Mouse (Mus musculus) limb, embryonic 13.5 days (tissue): ENCODE measurements around the gene Lnpk. TPM values are rescaled to one million over a fixed set of nuclear protein-coding genes. Genes with fewer than 3 reads are reported as not detected.
A peak's percentile ranks its signal among the peaks of the same experiment; 100 is the strongest.

Experiments used
- ATAC-seq: fragments of 200-750 bp; cut with Nextera tagmentation; 2 replicates; pipeline ENCODE4 v1.8.0; 2017; ENCODE audit warnings: low read depth, moderate number of reproducible peaks, moderate TSS enrichment; ENCODE audit not compliant: low FRiP score
- H3K27ac ChIP-seq: fragments of 300-500 bp; sonication (generic); 2 replicates; pipeline ENCODE4 v1.5.1; 2015; ENCODE audit warnings: inconsistent platforms, mild to moderate bottlenecking, moderate library complexity
- H3K27me3 ChIP-seq: fragments of 300-500 bp; sonication (generic); 2 replicates; pipeline ENCODE4 v1.6.1; 2015; ENCODE audit warnings: mild to moderate bottlenecking, inconsistent platforms
- H3K36me3 ChIP-seq: fragments of 300-500 bp; sonication (generic); 2 replicates; pipeline ENCODE4 v1.6.1; 2015; ENCODE audit warnings: inconsistent platforms, mild to moderate bottlenecking, moderate library complexity
- H3K4me1 ChIP-seq: fragments of 300-500 bp; sonication (generic); 2 replicates; pipeline ENCODE4 v1.6.1; 2015; ENCODE audit warnings: inconsistent platforms
- H3K4me2 ChIP-seq: fragments of 300-500 bp; sonication (generic); replicated peaks from 2 replicates; pipeline ENCODE4 v1.6.1; 2015; ENCODE audit warnings: inconsistent platforms, mild to moderate bottlenecking, moderate library complexity
- H3K4me3 ChIP-seq: fragments of 300-500 bp; sonication (generic); 2 replicates; pipeline ENCODE4 v1.5.1; 2015; ENCODE audit warnings: moderate library complexity, mild to moderate bottlenecking, inconsistent platforms
- H3K9ac ChIP-seq: fragments of 300-500 bp; sonication (generic); 2 replicates; pipeline ENCODE4 v1.6.1; 2015; ENCODE audit warnings: mild to moderate bottlenecking, inconsistent platforms
- H3K9me3 ChIP-seq: fragments of 300-500 bp; sonication (generic); 2 replicates; pipeline ENCODE4 v1.6.1; 2016; ENCODE audit warnings: inconsistent platforms
- WGBS: fragments of 180-500 bp; shearing (Covaris S2); methylation state at CpG from one replicate; pipeline ENCODE4 v1.1.7; 2015; 5-methylcytosine and 5-hydroxymethylcytosine counted together
- polyA plus RNA-seq: library from polyadenylated mRNA; unstranded; fragments of >200 nt; fragmentation: Nextera tagmentation; extraction: Ambion mirVana; gene quantifications from 2 replicates; pipeline ENCODE4 v1.2.1, GENCODE M21; 2015

Lnpk gene
- polyA plus RNA-seq, 1 experiment from 2014 or later: 53.2 TPM

GRCm38 (mm10) chr2:74570390-74570789, 8.8 kb downstream of the Lnpk start:
- H3K9me3 ChIP-seq: no peaks in the 10 kb centered on the region
- ATAC-seq: no peak
- no peaks in the 10 kb centered on the region for H3K4me1 ChIP-seq
- peaks cover 24% of the 10 kb centered on the region for H3K36me3 ChIP-seq
- no peaks in the 10 kb centered on the region for H3K27me3 ChIP-seq
- no peak overlapping the region for H3K27ac ChIP-seq
- no peak overlapping the region for H3K9ac ChIP-seq
- H3K4me2 ChIP-seq: no peak overlapping the region
- H3K4me3 ChIP-seq: no peak overlapping the region
- 78% methylated on average over 4 of the region's 4 CpGs for WGBS

- Histone ChIP-seq H3K27ac (no peak overlapping the region), H3K27me3 (no peaks in the 10 kb centered on the region), H3K9ac (no peak overlapping the region), H3K36me3 (peaks cover 19% of the 10 kb centered on the region), H3K9me3 (no peaks in the 10 kb centered on the region), H3K4me1 (peaks cover 16% of the 10 kb centered on the region), H3K4me2 (no peak overlapping the region), H3K4me3 (no peak overlapping the region)
- no peak for ATAC-seq
- WGBS: 93% methylated on average over 2 of the region's 2 CpGs
Measured at GRCm38 (mm10) chr2:74559822-74560221, 19.4 kb downstream of the Lnpk start.

GRCm38 (mm10) chr2:74559092-74559491, 20.1 kb downstream of the Lnpk start:
- Histone ChIP-seq H3K36me3 (peaks cover 20% of the 10 kb centered on the region), H3K9me3 (no peaks in the 10 kb centered on the region), H3K27ac (no peak overlapping the region), H3K4me1 (peaks cover 16% of the 10 kb centered on the region), H3K9ac (no peak overlapping the region), H3K4me3 (no peak overlapping the region), H3K4me2 (no peak overlapping the region), H3K27me3 (no peaks in the 10 kb centered on the region)
- no peak for ATAC-seq
- WGBS: 88% methylated on average over 2 of the region's 2 CpGs

- no peak for ATAC-seq
Measured at GRCm38 (mm10) chr2:74557451-74557850, 21.8 kb downstream of the Lnpk start.

GRCm38 (mm10) chr2:74551929-74552328, 27.3 kb downstream of the Lnpk start:
- Histone ChIP-seq H3K4me1 (no peaks in the 10 kb centered on the region), H3K36me3 (peaks cover 18% of the 10 kb centered on the region), H3K4me2 (no peak overlapping the region), H3K4me3 (no peak overlapping the region), H3K9me3 (no peaks in the 10 kb centered on the region), H3K27ac (no peak overlapping the region), H3K9ac (no peak overlapping the region), H3K27me3 (no peaks in the 10 kb centered on the region)
- no peak for ATAC-seq

More at GRCm38 (mm10) chr2:74557451-74557850, 21.8 kb downstream of the Lnpk start:
- whole genome bisulfite sequencing: 65% methylated on average over 2 of the region's 2 CpGs
- Histone ChIP-seq H3K9me3 (no peaks in the 10 kb centered on the region), H3K4me1 (peaks cover 16% of the 10 kb centered on the region), H3K4me2 (no peak overlapping the region), H3K27me3 (no peaks in the 10 kb centered on the region), H3K27ac (no peak overlapping the region), H3K36me3 (peaks cover 27% of the 10 kb centered on the region), H3K9ac (no peak overlapping the region), H3K4me3 (no peak overlapping the region)

GRCm38 (mm10) chr2:74548306-74548705, 30.9 kb downstream of the Lnpk start:
- H3K9me3 ChIP-seq: no peaks in the 10 kb centered on the region
- H3K36me3 ChIP-seq: peaks cover 12% of the 10 kb centered on the region
- no peak overlapping the region for H3K4me3 ChIP-seq
- no peak overlapping the region for H3K27ac ChIP-seq
- H3K27me3 ChIP-seq: no peaks in the 10 kb centered on the region
- no peaks in the 10 kb centered on the region for H3K4me1 ChIP-seq
- H3K9ac ChIP-seq: no peak overlapping the region
- whole genome bisulfite sequencing: 23% methylated on average over 2 of the region's 2 CpGs
- ATAC-seq: no peak
- H3K4me2 ChIP-seq: no peak overlapping the region

- ATAC-seq: peak; percentile 67; the same call in 1 of the 2 replicates
- peak overlapping the region; percentile 28; the same call in 1 of the 2 replicates for H3K27ac ChIP-seq
- 33% methylated on average over 5 of the region's 5 CpGs for WGBS
Measured at GRCm38 (mm10) chr2:74508302-74508701, 70.9 kb downstream of the Lnpk start.

GRCm38 (mm10) chr2:74506439-74506838, 72.8 kb downstream of the Lnpk start:
- H3K4me3 ChIP-seq: no peak overlapping the region
- H3K36me3 ChIP-seq: no peaks in the 10 kb centered on the region
- ATAC-seq: no peak
- no peaks in the 10 kb centered on the region for H3K27me3 ChIP-seq
- no peaks in the 10 kb centered on the region for H3K9me3 ChIP-seq
- H3K4me2 ChIP-seq: no peak overlapping the region
- H3K27ac ChIP-seq: no peak overlapping the region
- no peak overlapping the region for H3K9ac ChIP-seq
- 0 out of 2 replicates have a peak, but pooled peaks cover 9% of the 10 kb centered on the region for H3K4me1 ChIP-seq
- WGBS: 51% methylated on average over 7 of the region's 8 CpGs

More at GRCm38 (mm10) chr2:74508302-74508701, 70.9 kb downstream of the Lnpk start:
- H3K4me2 ChIP-seq: no peak overlapping the region
- H3K4me1 ChIP-seq: 0 out of 2 replicates have a peak, but pooled peaks cover 9% of the 10 kb centered on the region
- H3K36me3 ChIP-seq: no peaks in the 10 kb centered on the region
- H3K9me3 ChIP-seq: no peaks in the 10 kb centered on the region
- H3K27me3 ChIP-seq: no peaks in the 10 kb centered on the region
- H3K4me3 ChIP-seq: no peak overlapping the region
- H3K9ac ChIP-seq: no peak overlapping the region

GRCm38 (mm10) chr2:74500307-74500706, 78.9 kb downstream of the Lnpk start:
- H3K4me3 ChIP-seq: no peak overlapping the region
- H3K27ac ChIP-seq: no peak overlapping the region
- no peaks in the 10 kb centered on the region for H3K9me3 ChIP-seq
- no peaks in the 10 kb centered on the region for H3K27me3 ChIP-seq
- H3K4me1 ChIP-seq: no peaks in the 10 kb centered on the region
- ATAC-seq: no peak
- no peak overlapping the region for H3K4me2 ChIP-seq
- H3K36me3 ChIP-seq: no peaks in the 10 kb centered on the region
- no peak overlapping the region for H3K9ac ChIP-seq
- 96% methylated on average over 2 of the region's 2 CpGs for WGBS

GRCm38 (mm10) chr2:74497851-74498250, 81.4 kb downstream of the Lnpk start:
- H3K4me2 ChIP-seq: no peak overlapping the region
- H3K9ac ChIP-seq: no peak overlapping the region
- 89% methylated on average over 5 of the region's 5 CpGs for WGBS
- H3K27ac ChIP-seq: no peak overlapping the region
- H3K4me3 ChIP-seq: no peak overlapping the region
- no peak for ATAC-seq
- H3K36me3 ChIP-seq: no peaks in the 10 kb centered on the region
- H3K4me1 ChIP-seq: no peaks in the 10 kb centered on the region
- H3K27me3 ChIP-seq: no peaks in the 10 kb centered on the region
- no peaks in the 10 kb centered on the region for H3K9me3 ChIP-seq

GRCm38 (mm10) chr2:74491426-74491825, 87.8 kb downstream of the Lnpk start:
- Histone ChIP-seq H3K4me2 (peak overlapping the region; percentile 41), H3K36me3 (no peaks in the 10 kb centered on the region), H3K4me1 (peaks cover 25% of the 10 kb centered on the region), H3K27ac (no peak overlapping the region), H3K9ac (no peak overlapping the region), H3K9me3 (no peaks in the 10 kb centered on the region), H3K4me3 (no peak overlapping the region), H3K27me3 (no peaks in the 10 kb centered on the region)
- 44% methylated on average over 13 of the region's 13 CpGs for WGBS
- ATAC-seq: no peak

- Histone ChIP-seq H3K4me3 (no peak overlapping the region), H3K36me3 (no peaks in the 10 kb centered on the region), H3K9ac (no peak overlapping the region)
Measured at GRCm38 (mm10) chr2:74490186-74490585, 89.0 kb downstream of the Lnpk start.

GRCm38 (mm10) chr2:74488443-74488842, 90.8 kb downstream of the Lnpk start:
- H3K4me2 ChIP-seq: no peak overlapping the region
- no peak overlapping the region for H3K27ac ChIP-seq
- no peaks in the 10 kb centered on the region for H3K9me3 ChIP-seq
- WGBS: 52% methylated on average over 7 of the region's 7 CpGs
- H3K4me1 ChIP-seq: peaks cover 31% of the 10 kb centered on the region
- no peak overlapping the region for H3K9ac ChIP-seq
- ATAC-seq: no peak
- H3K27me3 ChIP-seq: no peaks in the 10 kb centered on the region
- H3K36me3 ChIP-seq: no peaks in the 10 kb centered on the region
- no peak overlapping the region for H3K4me3 ChIP-seq

More at GRCm38 (mm10) chr2:74490186-74490585, 89.0 kb downstream of the Lnpk start:
- Histone ChIP-seq H3K27ac (no peak overlapping the region), H3K4me1 (peaks cover 31% of the 10 kb centered on the region), H3K27me3 (no peaks in the 10 kb centered on the region), H3K4me2 (no peak overlapping the region), H3K9me3 (no peaks in the 10 kb centered on the region)
- 68% methylated on average over 1 of the region's 1 CpGs for WGBS
- ATAC-seq: no peak
